Mouse (Mus musculus) Muller cell, postnatal 12 days (primary cell): ENCODE results near the gene Itih4.

Experiments
- DNase-seq: peaks from one replicate; pipeline ENCODE4 v3.0.0-alpha.2; 2015; ENCODE audit errors: inconsistent ontology term

Gene Itih4

DNA sequence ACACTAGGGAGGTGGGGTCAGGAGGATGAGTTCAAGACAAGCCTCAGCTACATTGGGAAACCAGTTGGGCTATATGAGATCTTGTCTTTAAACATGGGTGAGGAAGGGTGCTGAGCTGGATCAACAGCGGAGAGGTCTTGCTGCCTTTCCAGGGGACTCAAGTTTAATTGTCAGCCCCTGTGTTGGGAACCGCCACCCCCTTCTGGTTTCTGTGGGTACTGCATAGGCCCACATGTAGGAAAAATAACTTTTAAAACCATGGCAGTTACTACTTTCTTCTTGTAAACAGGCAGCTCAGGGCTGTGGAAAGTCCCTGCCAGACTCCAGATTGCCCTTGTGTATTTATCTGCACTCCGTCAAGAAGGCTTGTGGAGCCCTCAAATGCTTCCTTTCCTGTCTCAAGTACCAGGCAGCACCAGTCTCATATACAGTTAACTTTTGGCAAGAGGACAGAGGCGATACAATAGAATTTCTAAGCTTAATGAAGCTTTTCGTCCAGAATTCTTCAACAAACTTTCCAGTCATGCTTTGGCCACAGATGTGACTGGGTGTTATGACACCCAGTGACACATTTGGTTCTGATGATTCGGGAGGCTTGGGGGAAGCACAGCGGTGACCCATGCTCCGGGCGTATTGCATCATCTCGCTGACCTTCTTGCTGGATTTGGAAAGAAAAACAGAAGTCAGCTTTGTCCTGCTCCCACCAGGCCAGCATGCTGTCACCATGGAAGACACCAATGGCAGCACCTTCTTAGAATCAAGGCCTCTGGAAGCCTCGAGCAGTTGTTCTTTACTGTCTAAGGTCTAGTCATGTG is 57.8 kb downstream of the Itih4 start:
- peak; percentile 51 for DNase-seq

DNA sequence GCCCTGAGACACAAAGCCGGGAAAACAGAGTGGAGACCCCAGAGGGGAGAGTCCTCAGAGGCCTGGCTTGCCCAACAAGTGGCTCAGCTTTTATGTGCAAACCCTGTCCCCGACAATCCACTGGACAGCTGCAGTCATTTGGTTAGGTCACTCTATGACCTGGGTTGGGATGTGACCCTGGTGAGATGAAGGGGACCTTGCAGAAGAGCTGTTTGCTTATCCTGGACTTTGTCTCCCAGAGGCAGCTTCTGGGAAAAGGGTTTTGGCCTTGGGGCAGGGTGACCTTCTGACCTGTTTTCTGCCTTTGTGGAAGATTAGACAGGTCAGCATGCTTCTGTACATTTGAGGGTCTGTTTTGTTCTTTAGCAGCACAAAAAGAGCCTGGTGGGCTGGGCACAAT is 58.5 kb downstream of the Itih4 start:
- DNase-seq: no peak

DNA sequence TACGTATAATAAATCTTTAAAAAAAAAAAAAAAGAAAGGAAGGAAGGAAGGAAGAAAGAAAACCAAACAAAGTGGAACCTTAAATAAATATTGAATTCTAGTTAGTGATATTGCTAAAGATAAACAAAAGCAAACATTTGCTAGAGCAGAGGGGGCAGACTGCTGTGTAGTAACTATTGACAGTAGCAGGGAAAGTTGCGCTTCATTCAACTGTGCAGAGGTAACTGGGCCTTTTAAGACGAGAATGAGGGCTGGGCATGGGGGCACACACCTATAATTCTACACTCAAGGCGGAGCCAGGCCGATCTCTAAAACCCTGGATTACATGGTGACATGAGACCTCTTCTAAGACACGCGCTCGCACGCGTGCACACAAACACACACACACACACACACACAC is 63.7 kb downstream of the Itih4 start:
- DNase-seq: no peak

DNA sequence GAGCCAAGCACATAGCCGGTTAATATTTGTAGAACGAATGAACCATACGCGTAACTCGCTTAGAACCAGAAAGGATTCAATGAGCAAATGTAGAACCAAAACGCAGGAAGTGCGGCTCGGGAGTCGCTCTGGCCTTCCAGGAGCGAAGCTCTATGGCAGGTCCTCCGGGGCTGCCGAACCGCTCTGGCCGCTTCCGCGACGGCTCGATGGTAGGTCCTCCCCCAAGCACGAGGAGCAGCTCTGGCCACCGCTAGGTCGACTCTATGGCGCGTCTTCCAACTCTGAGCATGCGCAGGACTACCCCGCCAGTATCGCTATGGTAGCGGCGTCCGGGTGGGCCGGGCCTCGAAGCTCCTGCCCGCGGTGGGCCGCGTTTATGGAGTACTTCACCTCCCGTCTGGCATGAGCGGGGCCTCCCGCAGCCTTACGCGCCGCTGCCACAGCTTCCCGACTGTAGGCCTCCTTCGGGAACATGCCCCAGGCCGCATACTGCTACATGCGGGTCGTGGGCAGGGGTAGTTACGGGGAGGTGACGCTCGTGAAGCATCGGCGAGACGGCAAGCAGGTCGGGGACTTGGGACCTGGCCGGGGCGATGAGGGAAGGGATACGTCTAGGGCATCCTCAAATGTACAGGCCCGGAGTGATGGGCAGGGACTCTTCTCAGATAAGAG is 65.0 kb downstream of the Itih4 start, which contains the start of gene Nek4:
Gene Nek4 (plus strand): TSS at position 224 of the 672 bp plus-strand sequence.
- DNase-seq: peak; percentile 96
